Mouse (Mus musculus) cerebellum, postnatal 4 days (tissue): Measurements from ENCODE around the gene Cd7.
"Not testable (repeated sequence)": the region's sequence is repeated elsewhere in the genome, so short reads cannot be mapped to it uniquely, and the experiment has no call there.

ENCODE experiments used
- DNase-seq, 2 experiments: peaks; one replicate each; pipeline ENCODE4 v3.0.0; 2022; ENCODE audit warnings: low spot score in 2 of 2, mixed read lengths in 1 of 2

Gene Cd7

DNA sequence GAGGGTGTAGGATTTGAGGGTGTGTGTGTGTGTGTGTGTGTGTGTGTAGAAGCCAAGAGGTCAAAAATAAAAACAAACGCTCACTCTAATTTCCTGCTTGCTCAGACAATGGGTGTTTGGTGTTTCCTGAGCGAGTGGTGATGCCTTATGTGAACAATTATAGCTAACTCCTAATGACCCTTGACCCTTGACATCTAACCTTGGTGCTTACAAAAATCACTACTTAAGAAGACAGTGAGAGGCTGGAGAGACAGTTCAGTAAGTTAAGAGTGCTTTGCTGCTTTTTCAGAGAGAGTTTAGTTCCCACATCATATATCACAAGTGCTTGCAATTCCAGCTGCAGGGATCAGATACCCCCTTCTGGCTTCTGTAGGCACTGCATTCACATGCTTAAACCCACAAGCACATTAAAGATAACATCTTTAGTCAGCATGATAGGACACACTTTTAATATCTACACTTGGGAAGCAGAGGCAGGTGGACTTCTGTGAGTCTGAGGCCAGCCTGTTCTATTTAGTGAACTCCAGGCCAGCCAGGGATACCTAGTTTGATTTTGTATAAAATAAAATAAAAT, 8.7 kb upstream of the Cd7 start:
- no peak for DNase-seq

DNA sequence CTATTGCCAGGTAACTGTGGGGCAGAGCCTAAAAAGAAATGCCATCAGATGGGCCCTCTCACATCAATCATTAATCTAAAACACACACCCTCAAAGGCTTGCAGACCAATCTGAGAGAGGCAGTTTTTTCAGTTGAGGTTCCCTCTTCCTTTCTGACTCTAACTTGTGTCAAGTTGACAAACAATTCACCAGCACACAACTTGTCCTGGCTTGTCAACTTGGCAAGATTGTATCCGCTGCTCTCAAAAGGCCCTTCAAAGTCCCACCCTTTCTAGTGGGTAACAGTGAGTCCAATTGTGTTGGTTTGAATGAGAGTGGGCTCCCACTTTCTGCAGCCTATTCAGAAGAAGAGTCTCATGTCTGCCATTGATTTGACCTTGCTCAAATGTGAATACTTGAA, 6.1 kb upstream of the Cd7 start:
- DNase-seq, result no peak

DNA sequence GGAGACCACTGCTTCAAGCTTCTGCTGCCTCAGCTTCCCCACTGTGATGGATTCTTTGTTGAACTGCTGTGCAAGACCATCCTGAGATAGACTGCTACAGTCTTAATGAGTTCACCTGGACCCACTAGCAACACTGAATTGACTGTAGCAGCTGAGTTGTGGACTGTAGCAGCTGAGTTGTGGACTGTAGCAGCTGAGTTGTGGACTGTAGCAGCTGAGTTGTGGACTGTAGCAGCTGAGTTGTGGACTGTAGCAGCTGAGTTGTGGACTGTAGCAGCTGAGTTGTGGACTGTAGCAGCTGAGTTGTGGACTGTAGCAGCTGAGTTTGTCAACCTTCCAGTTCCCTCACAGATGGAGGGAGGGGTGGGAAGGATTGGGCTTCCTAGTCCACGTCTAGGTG, 3.8 kb upstream of the Cd7 start:
- not testable (repeated sequence) for DNase-seq

DNA sequence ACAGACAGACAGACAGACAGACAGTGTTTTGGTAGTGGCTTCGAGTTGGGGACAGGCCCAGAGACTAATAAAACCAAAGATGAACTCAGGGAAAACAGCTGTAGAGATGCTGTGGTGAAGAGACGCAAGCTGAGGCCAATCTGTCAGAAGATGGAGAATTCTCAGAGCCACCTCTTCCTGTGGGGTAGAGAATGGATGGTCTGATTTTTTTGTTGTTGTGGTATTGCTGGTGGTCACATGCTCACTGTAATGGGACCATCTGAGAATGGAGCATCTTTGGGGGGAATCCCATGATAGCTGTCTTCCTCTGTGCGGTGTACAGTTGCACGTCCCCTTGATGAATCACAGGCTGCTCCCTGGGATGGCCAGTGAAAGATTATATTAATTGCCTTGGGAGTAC, 3.3 kb upstream of the Cd7 start:
- DNase-seq, result no peak

DNA sequence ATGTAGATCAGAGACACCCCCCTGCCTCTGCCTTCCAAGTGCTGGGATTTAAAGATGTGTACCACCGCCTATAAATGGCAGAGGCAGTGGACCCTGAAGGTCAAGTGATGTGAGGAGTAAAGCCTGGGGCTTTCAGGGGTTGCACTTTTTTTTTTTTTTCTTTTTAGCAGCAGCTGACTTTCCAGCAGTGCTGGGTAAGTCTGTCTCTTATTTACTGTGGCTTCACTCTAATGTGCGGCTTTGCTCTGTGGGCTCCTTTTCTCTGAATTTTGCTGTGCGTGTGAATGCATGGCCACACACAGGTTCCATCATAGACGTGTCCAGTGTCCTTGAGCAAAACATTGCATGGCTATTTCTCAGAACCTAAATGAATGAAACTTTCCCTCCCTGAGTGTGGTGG, 2.4 kb upstream of the Cd7 start:
- DNase-seq, result no peak

DNA sequence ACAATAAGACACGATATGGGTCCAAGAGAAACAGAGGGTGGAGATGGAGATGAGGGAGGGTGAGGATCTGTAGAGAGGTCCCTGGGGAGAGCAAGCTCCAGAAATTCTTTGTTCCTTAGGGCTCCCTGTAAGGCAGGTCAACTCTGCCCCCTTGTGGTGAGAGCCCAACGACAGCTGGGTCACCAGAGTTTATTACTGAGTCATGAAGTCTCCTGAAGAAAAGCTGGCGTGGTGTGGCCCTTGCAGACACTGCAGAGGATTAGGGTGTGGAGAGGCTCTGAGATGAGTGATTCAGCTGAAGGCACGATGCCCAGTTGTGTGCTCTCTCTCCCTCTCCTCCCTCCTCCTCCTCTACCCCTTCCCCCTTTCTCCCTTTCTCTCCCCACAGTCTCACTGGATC, 2.0 kb upstream of the Cd7 start:
- DNase-seq, result peak; percentile 68 to 77

DNA sequence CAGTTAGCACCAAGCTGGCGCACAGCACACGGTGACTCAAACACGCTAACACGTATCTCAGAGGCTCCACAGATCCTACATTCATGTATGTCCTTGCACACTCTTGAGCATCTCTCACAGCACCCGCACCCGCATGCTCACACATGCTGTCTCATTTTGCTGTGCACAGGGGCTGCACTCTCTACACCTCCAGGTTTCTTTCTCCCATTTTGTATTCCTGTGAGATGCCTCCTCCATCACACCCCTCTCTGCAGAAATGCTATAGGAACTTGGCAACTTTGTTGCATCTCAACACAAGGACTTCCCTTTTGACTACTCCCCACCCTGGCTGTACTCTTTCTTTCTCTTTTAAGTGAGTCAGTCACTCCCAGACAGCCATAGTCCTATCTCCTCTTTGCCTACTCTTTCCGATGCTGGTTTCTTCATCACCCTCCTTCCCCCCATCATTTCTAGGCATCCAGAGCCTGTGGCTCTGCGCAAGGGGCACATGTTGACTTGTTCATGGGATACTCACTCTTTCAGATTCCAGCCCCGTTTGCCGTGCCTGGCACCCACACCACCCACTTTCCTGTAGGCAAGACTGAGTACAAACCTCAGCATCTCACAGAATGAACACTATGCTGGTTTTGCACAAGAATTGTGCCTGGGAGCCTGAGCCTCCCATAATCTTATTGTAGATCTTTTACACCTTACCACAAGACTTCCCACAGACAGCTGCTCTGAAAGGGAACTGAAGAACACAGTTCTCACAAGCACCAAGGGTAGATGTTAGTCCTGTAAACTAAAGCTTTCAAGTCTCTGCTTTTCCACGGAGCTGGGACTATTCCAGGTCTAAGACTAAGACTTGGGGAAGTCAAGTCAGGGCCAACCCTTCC, 615 bp downstream of the Cd7 start:
- DNase-seq, result no peak

DNA sequence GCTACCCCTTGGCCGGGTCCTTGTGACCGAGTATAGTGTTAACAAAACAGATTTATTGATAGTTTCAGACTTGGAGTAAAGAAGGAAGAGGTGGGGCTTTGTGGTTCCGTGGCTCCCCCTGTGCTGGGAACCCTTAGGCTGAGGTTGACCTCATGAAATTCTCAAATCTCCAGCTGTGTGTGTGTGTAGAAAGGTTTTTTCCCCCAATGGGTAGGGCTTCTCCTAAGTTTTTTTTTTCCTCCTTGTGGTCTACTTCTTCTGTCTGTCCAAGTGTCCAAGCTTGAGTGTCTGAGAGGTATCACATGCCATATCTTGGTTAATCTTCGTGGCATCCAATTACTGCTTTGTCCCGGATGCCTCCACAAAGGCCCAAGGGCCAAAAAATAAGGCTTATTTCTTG, 6.1 kb downstream of the Cd7 start:
- no peak for DNase-seq

DNA sequence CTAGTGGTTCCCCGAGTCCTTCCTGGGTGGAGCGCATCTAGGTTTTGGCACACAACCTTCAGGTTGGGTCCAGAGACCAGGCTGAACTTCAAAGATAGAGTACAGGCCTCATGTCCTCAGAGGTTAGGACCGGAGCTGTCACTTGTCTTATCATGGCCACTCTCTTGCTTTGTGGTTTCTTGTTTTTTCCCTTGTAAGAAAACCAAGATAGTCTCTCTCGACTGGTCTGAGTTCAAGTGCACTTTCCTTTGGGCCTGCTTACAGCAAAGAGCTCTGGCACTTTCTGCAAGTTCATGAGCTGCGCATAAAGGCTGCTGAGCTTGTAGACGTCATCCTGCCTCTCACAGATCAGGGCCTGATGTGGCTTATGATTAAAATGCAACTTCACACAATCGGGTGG, 12.0 kb downstream of the Cd7 start:
- no peak for DNase-seq

DNA sequence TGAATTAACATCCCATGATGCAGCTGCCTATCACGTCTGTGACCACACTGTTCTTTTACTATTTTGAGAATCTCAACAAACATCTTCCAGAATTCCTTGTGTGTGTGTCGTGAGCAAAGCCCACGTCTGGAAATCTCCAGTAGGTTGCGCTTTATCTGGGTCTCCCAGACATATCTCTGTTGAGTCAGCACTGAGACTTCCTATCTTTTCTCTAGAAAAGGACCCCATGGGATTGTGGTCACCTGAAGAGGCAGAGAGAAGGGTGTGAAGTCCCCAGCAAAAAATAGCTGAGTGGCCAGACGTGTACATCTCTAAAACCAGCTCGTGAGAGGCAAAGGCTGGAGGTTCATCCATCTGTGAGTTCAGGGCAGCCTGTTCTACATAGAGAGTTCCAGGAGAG, 15.1 kb downstream of the Cd7 start:
- DNase-seq, result no peak

DNA sequence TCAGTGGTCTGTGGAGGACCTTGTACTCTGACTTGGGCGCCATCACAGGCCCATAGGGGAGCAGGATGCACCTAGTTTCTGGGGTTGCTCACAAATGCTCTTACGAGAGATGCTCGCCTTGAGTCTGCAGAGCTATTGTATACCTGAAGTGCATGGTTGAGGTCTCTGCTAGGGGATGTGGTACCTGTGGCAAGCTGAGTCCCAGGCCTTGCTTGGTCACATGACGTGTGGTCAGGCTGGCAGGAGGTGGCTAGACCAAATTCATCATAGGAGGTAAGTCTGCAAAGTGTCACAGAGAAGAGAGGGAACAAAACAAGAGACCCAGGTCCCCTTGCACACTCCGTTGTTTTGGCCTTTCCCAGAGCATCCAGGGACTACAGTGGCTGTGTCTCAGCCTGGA, 19.7 kb downstream of the Cd7 start:
- no peak for DNase-seq

DNA sequence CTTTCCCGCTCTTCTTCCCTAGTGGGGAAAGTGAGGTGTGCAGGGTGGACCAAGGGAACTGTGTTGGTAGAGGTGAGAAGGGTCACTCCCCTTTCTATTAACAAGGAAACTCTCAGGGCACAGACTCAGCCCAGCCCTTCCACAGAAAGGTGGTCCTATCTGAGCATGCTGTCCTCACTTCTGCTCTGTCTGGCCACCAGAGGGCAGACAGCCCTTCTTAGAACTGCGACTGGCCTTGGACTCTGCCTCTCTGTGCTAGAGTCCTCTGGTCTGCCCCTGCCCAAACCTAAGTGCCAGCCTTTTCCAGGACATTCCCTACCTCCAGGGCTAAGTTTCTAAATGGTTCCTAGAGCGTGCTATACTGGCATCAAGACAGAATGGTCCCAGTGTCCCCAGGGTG, 21.5 kb downstream of the Cd7 start:
- peak; percentile 43 to 66 for DNase-seq

DNA sequence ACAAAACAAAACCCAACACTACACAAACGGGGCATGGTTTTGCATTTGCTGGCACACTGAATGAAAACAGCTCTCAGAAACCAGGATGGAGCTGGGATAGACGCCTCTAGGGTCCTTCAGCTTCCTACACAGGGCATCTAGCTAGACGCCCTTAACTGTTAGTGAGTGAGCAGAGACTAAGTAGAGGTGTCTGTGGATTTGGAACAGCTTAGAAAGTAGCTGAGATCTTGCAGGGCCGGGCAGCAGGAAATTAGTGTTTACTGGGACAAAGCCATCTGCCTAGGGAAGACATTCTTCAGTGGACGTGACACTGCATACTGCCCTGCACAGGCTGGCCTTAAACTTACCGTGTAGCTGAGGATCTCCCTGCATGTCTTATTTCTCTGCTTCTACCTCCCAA, 23.7 kb downstream of the Cd7 start:
- no peak for DNase-seq

DNA sequence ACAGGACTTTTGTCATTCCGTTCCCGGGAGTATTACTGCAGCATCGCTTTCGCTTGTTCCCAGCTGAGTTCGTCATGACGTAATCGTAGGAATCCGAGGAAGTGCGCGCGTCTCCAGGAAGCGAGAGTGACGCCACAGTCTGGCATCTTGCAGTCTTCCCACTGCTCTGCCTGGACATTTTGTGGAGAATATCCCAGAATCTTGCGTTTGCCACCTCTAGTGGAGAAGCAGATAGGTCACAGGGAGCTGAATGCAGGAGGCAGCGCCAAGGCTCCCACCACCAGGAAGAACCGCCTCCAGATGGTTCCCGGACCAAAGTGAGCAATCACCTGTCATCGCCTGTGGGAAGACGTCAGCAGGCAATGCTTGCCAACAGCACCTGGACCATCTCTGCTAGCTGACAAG, 24.3 kb downstream of the Cd7 start:
- peak in 1 of 2 experiments; percentile 6 for DNase-seq

DNA sequence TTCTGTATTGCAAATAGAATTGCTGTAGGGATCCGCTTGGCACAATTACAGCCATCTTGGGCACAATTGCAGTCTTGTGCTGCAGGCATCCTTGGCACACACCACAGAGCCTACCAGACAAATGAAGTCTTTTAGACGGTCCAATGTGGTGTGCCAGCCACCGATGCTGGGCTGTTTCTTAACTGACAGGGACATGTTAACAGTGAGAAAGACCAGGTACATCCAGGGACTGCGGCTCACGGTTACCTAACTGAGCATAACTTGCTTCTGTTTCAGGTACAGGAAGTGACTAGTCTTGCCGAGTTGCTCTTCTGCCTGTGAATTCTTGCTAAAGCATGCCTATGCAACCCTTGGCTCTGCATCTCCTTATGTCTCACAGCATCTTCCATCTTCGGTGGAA, 25.6 kb downstream of the Cd7 start:
- DNase-seq, result no peak

DNA sequence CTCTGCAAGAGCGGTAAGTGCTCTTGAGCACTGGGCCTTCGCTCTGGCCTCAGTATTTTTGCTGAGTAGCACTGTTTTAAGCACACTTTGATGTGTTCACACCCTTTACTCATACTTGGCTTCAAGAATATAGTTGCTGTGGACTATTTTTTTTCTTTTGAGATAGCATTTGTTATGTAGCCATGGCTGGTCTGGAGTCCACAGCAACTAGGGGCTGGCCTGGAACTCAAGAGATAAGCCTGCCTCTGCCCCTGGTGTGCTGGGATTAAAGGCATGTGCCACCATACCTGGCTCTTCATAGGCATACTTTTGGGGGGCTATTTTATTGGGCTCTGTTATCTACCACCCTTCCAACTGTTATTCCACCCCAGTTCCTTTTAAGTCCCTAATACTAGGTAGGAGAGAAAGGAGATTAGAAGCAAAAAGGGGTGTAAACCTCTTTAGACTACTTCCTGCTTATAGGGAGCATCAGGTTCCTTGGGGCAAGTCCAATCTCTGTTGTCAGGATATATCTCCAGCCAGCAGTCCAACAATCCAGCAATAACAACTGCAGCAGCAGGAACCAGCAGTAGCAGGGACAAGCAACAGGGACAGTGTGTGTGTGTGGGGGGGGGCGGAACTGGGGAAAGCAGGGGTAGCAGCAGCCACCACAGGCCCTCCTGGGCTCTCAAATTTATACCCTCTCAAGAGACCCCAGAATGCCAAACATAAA, 29.0 kb downstream of the Cd7 start:
- DNase-seq, result no peak

DNA sequence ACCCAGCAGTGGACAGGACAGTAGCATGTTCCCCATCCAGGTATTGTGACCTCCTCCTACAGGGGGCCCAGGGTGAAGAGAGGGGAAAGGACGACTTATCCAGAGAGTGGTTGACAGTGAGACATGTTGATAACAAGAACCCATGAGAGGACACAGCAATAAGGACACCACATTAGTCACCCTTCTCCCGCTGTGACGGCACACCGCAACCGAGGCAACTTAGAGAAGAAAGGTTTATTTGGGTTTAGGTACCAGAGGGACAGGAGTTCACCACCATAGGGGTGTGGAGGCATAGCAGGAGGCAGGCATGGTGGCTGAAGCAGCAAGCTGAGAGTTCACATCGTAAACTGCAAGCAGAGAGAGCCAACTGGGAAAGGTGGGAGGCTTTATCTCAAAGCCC, 33.0 kb downstream of the Cd7 start:
- DNase-seq, result no peak

DNA sequence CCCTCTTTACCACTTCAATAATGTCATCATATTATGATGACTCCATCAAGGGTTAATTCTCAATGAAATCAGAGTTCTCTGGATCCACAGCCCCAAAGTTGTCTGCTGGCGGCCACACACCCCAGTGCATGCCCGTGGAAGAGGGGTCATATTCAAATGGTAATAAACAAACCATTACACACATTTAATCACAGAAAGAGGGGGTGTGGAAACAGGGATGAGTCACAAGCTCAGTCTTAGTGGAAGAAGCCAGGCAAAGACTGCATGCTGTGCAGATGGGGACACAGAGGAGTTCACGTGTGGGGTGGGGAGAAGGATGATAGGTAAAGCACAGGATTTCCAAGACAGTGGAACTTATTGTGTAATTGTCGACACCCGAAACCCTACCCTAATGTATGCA, 34.9 kb downstream of the Cd7 start:
- no peak for DNase-seq

DNA sequence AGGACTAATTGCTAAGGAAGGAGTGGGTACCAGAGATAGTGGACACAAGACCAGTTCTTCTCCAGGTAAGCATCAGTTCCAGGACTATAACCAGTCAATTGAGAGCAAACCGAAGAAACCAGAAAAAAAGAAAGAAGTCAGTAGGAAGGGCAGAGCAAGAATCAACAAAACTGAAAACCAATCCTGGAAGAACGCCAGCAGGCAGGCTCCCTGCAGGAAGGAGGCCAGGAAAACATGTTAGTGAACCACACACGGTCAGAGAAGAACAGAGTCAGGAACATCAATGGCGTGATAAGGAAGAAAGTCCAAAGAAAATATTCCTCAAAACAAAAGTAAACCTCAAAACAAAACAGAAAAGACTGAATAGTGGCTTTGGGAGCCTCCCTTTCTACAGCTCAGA, 37.3 kb downstream of the Cd7 start:
- no peak for DNase-seq

DNA sequence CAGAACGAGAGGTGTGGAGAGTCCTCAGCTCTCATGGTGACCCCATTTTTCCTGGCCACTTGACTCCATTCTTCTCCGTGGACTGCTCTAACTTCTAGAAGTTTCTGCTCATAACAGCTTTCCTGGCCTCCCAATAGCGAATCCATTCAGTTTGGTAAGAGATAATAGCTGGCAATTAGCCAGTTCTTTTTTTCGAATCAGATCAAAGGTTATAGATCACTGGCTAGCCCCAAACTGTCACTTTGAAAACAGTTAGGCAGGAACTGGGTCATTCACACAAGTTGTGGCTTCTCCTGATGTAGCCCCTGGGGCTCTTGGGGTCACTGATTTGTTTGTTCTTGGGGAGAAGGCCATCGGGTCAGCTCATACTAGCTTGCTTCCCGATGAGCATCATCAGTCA, 44.5 kb downstream of the Cd7 start:
- no peak for DNase-seq

DNA sequence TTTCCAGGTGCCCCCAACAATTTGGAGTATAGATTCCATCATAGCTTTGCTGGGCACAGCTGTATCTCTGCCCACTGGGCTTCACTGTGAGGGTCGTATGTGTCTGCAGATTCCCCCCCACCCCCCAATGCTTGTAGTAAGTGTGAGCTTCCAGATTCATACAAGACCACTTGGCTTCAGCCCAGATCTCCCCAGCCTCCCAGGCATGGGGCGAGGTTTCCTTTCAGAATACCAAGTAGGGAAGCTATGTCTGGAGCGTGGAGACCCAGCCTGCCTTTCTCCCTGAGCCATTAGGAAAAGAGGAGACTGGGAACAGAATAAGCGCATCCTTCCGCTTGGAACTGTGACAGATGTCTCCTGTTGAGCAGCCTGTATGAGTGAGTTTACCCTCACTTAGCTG, 45.6 kb downstream of the Cd7 start:
- DNase-seq, result no peak

DNA sequence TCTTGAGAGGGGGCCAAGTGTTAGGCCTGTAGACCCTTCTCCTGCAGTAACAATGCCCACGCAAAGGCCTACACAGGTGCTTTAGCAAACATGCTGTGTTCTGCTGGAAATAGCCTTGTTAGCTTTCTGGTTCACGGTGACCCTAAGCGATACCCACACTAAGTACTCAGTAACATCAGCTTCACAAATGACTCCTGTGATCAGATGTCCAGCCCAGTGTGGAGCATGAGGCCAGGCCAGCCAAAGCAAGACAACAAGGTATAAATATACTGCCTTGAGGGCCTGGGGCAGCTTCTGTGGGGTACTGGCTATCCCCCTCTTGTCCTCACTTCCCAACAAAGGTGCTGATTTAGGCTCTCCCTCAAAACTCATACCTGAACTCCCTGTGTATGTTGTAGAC, 46.1 kb downstream of the Cd7 start:
- no peak for DNase-seq

DNA sequence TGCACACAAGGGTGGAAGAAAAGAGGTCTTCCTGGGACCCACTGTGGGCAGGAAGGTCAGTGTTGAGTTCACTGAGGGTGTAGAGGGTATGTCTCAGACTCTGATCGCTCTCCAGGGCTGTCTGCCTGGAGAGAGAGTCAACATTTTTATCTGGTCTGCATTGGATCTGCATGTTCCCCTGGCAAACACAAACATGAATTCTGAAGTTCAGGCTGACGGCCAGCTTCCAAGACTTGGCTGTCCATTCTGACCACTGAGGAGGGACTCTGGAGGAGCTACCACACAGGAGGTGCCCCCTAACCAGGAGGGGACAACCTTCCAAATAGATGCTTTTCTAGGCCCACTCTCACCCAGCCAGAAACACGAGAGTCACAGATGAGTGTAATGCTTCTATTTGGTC, 47.4 kb downstream of the Cd7 start:
- DNase-seq, result no peak
